Mouse (Mus musculus) limb, embryonic 15.5 days (tissue): Measurements from ENCODE around the gene Asb11. TPM values are rescaled to one million over a fixed set of nuclear protein-coding genes. Genes with fewer than 3 reads are reported as not detected.

Experiments
- polyA plus RNA-seq: library from polyadenylated mRNA; unstranded; fragments of >200 nt; fragmentation: Nextera tagmentation; extraction: Ambion mirVana; gene quantifications from 2 replicates; pipeline ENCODE4 v1.2.1, GENCODE M21; 2015

Gene Asb11
- polyA plus RNA-seq, 1 experiment from 2014 or later, result not detected

Other genes starting within 250 kb of the Asb11 start
- 0.56 and 0.84 TPM in 2 replicates for gene Bmx, start 178.8 kb upstream of the Asb11 start, polyA plus RNA-seq
- 6.9 and 8.5 TPM in 2 replicates for gene Pir, start 167.6 kb upstream of the Asb11 start, polyA plus RNA-seq
- gene Vegfd, start 63.6 kb upstream of the Asb11 start, polyA plus RNA-seq, result 8.8 and 9.2 TPM in 2 replicates
- 12.2 and 12.4 TPM in 2 replicates for gene Piga, start 17.2 kb upstream of the Asb11 start, polyA plus RNA-seq
- gene Asb9, start 69.3 kb downstream of the Asb11 start, polyA plus RNA-seq, result 0.35 and 0.61 TPM in 2 replicates